Mouse (Mus musculus) hindbrain, postnatal 0 days (tissue): ENCODE measurements around the gene Pou4f1. TPM values are rescaled to one million over a fixed set of nuclear protein-coding genes. Genes with fewer than 3 reads are reported as not detected.

Experiments
- ATAC-seq: fragments of 200-750 bp; cut with Nextera tagmentation; 2 replicates; pipeline ENCODE4 v1.8.0; 2017; ENCODE audit warnings: mild to moderate bottlenecking, moderate TSS enrichment, moderate library complexity
- DNase-seq: peaks from one replicate; pipeline ENCODE4 v3.0.0-alpha.2; 2015; ENCODE audit warnings: low spot score
- H3K27ac ChIP-seq: fragments of 300-500 bp; sonication (generic); 2 replicates; pipeline ENCODE4 v1.5.1; 2014; ENCODE audit warnings: mild to moderate bottlenecking
- H3K27me3 ChIP-seq: fragments of 300-500 bp; sonication (generic); 2 replicates; pipeline ENCODE4 v1.6.1; 2014; ENCODE audit warnings: low read length, mixed read lengths; ENCODE audit not compliant: insufficient read depth
- H3K36me3 ChIP-seq: fragments of 300-500 bp; sonication (generic); 2 replicates; pipeline ENCODE4 v1.6.1; 2014; ENCODE audit warnings: low read length, mixed read lengths; ENCODE audit not compliant: insufficient read depth
- H3K4me1 ChIP-seq: fragments of 300-500 bp; sonication (generic); 2 replicates; pipeline ENCODE4 v1.6.1; 2014; ENCODE audit warnings: antibody characterized with exemption, low read length, mixed read lengths; ENCODE audit not compliant: insufficient read depth
- H3K4me2 ChIP-seq: fragments of 300-500 bp; sonication (generic); 2 replicates; pipeline ENCODE4 v1.6.1; 2014; ENCODE audit warnings: low read depth, mild to moderate bottlenecking, low read length, moderate library complexity, mixed read lengths
- H3K4me3 ChIP-seq: fragments of 300-500 bp; sonication (generic); 2 replicates; pipeline ENCODE4 v1.5.1; 2014; ENCODE audit warnings: low read length
- H3K9ac ChIP-seq: fragments of 300-500 bp; sonication (generic); replicated peaks from 2 replicates; pipeline ENCODE4 v1.6.1; 2014; ENCODE audit warnings: mild to moderate bottlenecking, low read length, moderate library complexity, mixed read lengths
- H3K9me3 ChIP-seq: fragments of 300-500 bp; sonication (generic); 2 replicates; pipeline ENCODE4 v1.6.1; 2016; ENCODE audit warnings: low read length, mixed read lengths
- CTCF ChIP-seq: IDR thresholded peaks from 2 replicates; pipeline ENCODE4 v1.5.1; 2016; ENCODE audit warnings: antibody characterized with exemption, control low read depth, low read depth
- WGBS: fragments of 180-500 bp; shearing (Covaris S2); extraction: QIAGEN DNeasy Blood & Tissue Kit; methylation state at CpG from one replicate; pipeline ENCODE4 v1.1.7; 2014; 5-methylcytosine and 5-hydroxymethylcytosine counted together
- polyA plus RNA-seq: library from polyadenylated mRNA; unstranded; fragments of >200 nt; fragmentation: Nextera tagmentation; extraction: Ambion mirVana; gene quantifications from 2 replicates; pipeline ENCODE4 v1.2.1, GENCODE M21; 2015
- total RNA-seq: library from RNA; depleted of rRNA; stranded (reverse); fragments of >200 nt; gene quantifications from 2 replicates; pipeline ENCODE4 v1.2.3, GENCODE M21; 2014

Gene Pou4f1
- total and polyA plus RNA-seq, 2 experiments from 2014 or later = 7.7 to 19.0 TPM

DNA sequence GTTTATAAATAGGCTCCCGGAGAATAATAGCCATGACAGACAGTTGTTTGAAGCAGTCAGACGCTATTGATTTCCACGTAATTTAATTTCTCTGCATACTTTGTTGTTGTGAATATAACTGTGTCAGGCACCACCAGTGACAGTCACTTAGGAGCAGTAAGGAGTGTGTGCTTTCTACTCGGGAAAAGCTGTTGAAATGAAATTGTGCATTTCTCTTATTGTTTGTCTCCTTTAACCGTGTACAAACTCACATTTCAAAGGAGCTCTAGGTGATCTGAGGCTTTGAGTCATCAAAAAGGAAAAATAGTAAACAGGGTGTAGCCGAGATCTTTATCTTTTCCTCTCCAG, 798 bp upstream of the Pou4f1 start:
- Histone ChIP-seq H3K27me3 (peaks cover 84% of the 10 kb centered on the region), H3K9me3 (no peaks in the 10 kb centered on the region), H3K27ac (no peak overlapping the region), H3K4me2 (peak overlapping the region; percentile 73; the same call in 1 of the 2 replicates), H3K9ac (no peak overlapping the region), H3K4me3 (peak overlapping the region; percentile 53; the same call in 1 of the 2 replicates), H3K36me3 (no peaks in the 10 kb centered on the region), H3K4me1 (peaks cover 8% of the 10 kb centered on the region)
- TF ChIP-seq CTCF = no peak
- ATAC-seq = no peak
- 4% methylated on average over 6 of the region's 6 CpGs for WGBS
- no peak for DNase-seq

DNA sequence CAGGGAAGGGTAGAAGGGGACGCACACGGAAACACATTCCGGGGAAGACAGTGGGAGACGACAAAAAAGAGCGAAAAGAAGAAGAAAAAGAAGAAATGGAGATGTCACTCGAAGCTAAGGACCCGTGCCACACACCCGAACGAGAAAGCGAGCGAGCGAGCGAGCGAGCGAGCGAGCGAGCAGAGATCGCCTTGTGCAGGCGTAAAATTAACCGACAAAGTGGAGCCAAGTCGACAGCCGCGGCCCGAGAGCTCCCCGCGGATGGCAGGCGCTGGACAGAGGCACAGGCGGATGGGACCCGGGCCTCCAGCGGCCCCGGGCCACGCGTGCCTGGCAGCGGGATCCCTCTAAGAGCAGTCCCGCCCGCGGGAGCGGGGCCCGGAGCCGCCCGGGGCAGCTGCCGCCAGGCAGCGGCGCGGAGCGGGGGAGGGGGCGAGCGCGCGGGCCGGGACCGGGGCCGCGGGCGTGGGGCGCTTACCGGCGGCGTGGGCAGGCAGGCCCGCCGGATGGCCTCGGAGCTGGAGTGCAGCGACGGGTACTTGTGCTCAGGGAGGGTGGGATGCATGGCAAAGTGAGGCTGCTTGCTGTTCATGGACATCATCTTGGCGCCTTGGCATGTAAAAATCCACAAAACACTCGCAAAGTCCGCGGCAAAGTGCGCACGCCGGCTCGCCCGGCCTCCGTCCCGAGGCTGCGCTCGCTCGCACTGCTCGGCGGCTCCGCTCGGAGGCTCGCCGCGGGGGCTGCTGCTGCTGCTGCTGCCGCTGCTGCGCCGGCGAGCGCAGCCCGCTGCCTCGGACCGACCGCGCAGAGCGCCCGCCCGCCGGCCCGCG, 450 bp downstream of the Pou4f1 start:
- H3K27ac ChIP-seq = no peak overlapping the region
- H3K4me3 ChIP-seq = peak overlapping the region; percentile 53
- H3K9me3 ChIP-seq = no peaks in the 10 kb centered on the region
- peaks cover 82% of the 10 kb centered on the region for H3K27me3 ChIP-seq
- peak overlapping the region; percentile 73 for H3K4me2 ChIP-seq
- H3K4me1 ChIP-seq = peaks cover 8% of the 10 kb centered on the region
- ATAC-seq (peak; percentile 32; the same call in 1 of the 2 replicates), DNase-seq (peak; percentile 34)
- no peak for TF ChIP-seq CTCF
- WGBS = 1% methylated on average over 83 of the region's 101 CpGs
- peak overlapping the region; percentile 35 for H3K9ac ChIP-seq
- H3K36me3 ChIP-seq = no peaks in the 10 kb centered on the region

DNA sequence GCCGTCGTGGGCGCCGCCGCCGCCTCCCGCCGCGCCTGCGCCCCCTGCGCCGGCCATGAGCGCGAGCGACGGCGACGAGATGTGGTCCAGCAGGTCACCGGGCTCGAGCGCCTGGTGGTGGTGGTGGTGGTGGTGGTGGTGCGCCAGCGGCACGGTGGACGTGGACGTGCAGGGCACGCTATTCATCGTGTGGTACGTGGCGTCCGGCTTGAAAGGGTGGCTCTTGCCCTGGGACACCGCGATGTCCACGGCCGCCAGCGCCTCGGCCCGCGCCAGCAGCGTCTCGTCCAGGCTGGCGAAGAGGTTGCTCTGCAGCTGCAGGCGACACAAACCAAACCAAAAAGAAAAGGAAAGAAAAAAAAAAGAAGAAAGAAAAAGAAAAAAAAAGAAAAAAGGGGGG, 1.2 kb downstream of the Pou4f1 start:
- WGBS = 0% methylated on average over 32 of the region's 43 CpGs
- no peak for DNase-seq

DNA sequence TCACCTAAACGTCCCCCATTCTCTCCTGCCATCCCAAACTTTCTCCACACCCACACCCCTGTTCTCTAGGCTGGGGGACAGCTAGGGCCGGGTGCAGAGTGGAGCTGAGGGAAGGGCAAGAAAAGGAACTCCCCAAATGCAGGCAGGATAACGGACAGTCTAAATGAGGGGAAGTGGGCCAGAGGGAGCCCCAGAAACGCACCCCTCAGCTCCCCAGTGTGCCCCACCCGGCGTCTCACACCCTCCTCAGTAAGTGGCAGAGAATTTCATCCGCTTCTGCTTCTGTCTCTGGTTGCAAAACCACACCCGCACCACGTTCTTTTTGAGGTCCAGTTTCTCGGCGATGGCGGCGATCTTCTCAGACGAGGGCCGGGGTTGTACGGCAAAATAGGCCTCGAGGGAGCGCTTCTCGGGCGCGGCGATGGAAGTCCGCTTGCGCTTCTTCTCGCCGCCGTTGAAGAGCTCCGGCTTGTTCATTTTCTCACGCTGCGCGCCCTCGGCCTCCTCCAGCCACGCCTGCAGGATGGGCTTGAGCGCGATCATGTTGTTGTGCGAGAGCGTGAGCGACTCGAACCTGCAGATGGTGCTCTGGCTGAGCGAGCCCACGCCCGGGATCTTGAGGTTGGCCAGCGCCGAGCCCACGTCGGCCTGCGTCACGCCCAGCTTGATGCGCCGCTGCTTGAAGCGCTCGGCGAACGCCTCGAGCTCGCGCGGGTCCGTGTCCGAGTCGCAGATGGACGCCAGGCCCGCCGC, 2.1 kb downstream of the Pou4f1 start:
- H3K4me1 ChIP-seq = peaks cover 8% of the 10 kb centered on the region
- no peak for ATAC-seq
- no peaks in the 10 kb centered on the region for H3K36me3 ChIP-seq
- peak overlapping the region; percentile 53 for H3K4me3 ChIP-seq
- under 1% methylated on average over 64 of the region's 64 CpGs for WGBS
- peak overlapping the region; percentile 73 for H3K4me2 ChIP-seq
- no peak overlapping the region for H3K27ac ChIP-seq
- H3K27me3 ChIP-seq = peaks cover 74% of the 10 kb centered on the region
- 0 out of 2 replicates have a peak, but pooled peaks have one; percentile 16 for TF ChIP-seq CTCF
- no peaks in the 10 kb centered on the region for H3K9me3 ChIP-seq
- peak; percentile 52 for DNase-seq
- no peak overlapping the region for H3K9ac ChIP-seq

More for the DNA sequence above, 1.2 kb downstream of the Pou4f1 start:
- H3K4me1 ChIP-seq = peaks cover 8% of the 10 kb centered on the region
- peak overlapping the region; percentile 53 for H3K4me3 ChIP-seq
- H3K36me3 ChIP-seq = no peaks in the 10 kb centered on the region
- TF ChIP-seq CTCF = no peak
- no peak overlapping the region for H3K9ac ChIP-seq
- H3K27me3 ChIP-seq = peaks cover 75% of the 10 kb centered on the region
- H3K4me2 ChIP-seq = peak overlapping the region; percentile 73
- ATAC-seq = no peak
- no peaks in the 10 kb centered on the region for H3K9me3 ChIP-seq
- H3K27ac ChIP-seq = no peak overlapping the region

DNA sequence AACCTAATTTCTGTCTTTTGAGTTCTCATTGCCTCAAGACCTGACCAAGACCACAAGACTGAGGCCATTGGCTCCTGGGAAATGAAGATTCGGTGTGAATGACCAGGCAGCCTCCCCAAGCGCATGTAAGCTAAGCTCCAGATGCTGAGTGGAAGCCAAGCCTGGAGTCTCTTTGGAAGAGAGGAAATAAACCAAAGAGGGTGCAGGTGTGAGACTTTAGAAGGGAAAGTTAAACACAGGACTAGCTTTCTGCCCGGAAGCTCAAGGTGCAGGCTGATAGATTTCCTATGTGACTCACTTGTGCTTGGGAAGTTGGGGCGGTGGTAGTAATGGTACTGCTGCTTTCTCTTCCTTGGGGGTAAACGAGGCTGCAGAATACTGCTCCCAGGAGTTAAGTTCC, 3.0 kb downstream of the Pou4f1 start:
- H3K9ac ChIP-seq = no peak overlapping the region
- H3K27ac ChIP-seq = no peak overlapping the region
- 16% methylated on average over 5 of the region's 5 CpGs for WGBS
- DNase-seq (no peak), ATAC-seq (no peak)
- TF ChIP-seq CTCF = no peak
- H3K27me3 ChIP-seq = peaks cover 69% of the 10 kb centered on the region
- H3K36me3 ChIP-seq = no peaks in the 10 kb centered on the region
- no peak overlapping the region for H3K4me2 ChIP-seq
- peak overlapping the region; percentile 53; the same call in 1 of the 2 replicates for H3K4me3 ChIP-seq
- H3K9me3 ChIP-seq = no peaks in the 10 kb centered on the region
- peaks cover 8% of the 10 kb centered on the region for H3K4me1 ChIP-seq

DNA sequence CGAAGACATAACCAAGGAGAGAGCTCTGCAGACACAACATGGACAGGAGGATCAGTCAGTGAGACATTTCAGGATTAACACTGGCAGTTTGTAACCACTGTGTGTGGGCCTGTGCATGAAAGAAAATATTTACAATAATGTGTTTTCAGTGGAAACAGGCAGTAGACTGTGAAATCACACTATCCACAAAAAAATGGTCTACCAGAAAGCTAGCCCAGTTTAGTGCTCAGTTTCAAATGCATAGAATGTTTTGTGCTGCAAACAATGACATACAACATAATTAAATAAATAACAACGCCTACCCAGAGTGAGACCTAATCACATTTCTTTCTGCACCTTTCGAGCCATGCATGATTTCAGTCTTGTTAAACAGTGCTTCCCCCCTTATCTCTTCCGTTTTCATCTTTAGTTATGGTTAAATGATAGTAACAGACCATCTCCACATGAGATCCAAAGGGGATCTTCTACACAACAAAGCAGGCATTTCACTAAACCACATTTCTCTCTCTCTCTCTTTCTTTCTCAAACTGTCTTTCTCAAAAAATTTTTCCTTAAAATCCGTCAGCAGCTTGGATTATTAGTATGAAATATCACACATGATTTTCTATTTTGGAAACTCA, 4.1 kb downstream of the Pou4f1 start:
- Histone ChIP-seq H3K36me3 (no peaks in the 10 kb centered on the region), H3K4me1 (peaks cover 8% of the 10 kb centered on the region), H3K4me2 (no peak overlapping the region), H3K27me3 (peaks cover 66% of the 10 kb centered on the region), H3K27ac (no peak overlapping the region), H3K4me3 (no peak overlapping the region), H3K9me3 (no peaks in the 10 kb centered on the region), H3K9ac (no peak overlapping the region)
- TF ChIP-seq CTCF = no peak
- ATAC-seq (no peak), DNase-seq (no peak)
- WGBS = 17% methylated on average over 5 of the region's 5 CpGs
